Mouse (Mus musculus): ENCODE measurements around the gene B3galt1.

DNA sequence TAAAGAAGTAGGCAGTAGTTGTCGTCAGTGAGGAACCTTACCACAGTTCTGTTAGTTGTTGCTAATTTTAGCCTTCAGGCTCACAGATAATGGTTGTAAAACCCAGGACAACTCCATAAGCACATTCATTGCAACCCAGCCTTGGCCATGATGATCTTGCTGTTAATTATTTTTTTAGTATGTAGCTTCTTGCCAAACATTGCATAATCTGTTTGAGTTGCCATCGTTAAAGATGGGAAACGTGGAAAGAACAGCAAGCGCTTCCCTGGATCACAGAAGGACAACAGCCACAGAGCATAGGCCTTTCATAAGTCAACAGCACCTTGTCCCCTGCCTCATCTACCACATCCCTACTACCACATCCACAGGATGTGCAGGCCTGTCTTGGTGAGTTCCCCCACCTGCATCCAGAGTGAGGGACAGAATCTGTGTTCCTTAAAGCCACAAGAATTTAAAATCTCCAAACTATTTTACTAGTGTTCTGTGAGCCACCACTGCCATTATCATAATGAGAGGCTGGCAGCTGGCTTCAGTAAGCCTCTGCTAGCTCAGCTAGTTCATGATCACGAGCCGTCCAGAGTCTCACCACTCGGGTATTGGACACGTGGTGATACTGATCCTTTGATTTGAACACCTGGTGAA, 337.1 kb downstream of the B3galt1 start:
- TF ChIP-seq CTCF (IDR thresholded peaks at IDR 0.05; ENCODE audit: extremely low read depth, insufficient read length, insufficient replicate concordance, low read depth, low read length) (no peak), POLR2A (IDR thresholded peaks at IDR 0.05; ENCODE audit: low read depth, low read length) (no peak)
